ENCODE assay signal across 7 mouse cellular contexts in the genomic region with DNA sequence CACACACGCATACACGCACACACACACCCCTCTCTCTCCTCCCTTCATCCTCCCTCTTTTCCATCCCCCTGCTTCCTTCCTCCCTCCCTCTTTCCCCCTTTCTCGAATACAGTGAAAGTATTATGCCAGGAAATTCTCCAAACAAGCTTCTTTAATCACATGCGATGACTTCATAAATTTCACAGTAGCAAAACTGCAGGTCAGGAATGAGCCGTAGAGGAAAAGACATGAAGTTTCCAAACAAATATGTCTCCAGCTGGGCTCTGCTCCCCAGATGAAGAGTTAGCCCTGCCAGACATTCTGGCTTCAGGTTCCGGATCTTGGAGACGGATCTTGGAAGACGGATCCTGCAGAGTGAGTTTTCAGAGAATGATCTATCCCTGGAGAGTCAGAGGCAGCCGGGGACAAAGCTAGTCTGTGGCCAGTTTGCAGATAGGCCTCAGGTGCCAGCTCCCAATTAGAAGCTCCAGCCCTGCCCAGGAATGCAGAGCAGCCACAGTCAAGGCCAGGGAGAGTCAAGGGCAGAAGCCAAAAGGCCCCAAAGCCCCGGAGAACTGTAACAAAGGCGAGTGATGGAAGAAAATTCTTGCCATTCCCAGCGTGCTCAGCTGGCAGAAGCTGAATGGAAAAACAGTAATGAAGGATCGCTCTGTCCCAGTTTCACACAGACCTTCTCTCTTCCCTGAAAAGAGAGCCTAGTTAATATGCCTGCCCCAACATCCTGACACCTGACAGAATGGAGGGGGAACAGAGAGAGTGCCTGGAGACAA.
DNase-seq lines count a peak whose midpoint lies in the region; ATAC-seq and TF ChIP-seq lines count a peak whose summit lies in the region.

No protein-coding gene starts in this region.

- DNase-seq in adrenal gland, adult 18-20 months (ENCODE audit: low spot score in 2 of 2) = peak; percentile 21 to 32
- peak; percentile 63 for DNase-seq in cerebellum, adult 9-11 months
- DNase-seq in gastrocnemius, adult 2 months = peak; percentile 84
- DNase-seq in left cerebral cortex, adult 11 months (ENCODE audit: low spot score) = peak; percentile 50
- DNase-seq in midbrain, postnatal 0 days (ENCODE audit: low spot score) = peak; percentile 82
- no peak for DNase-seq in T-cell, adult 2 months (ENCODE audit: low spot score)

- H3K27ac ChIP-seq in gastrocnemius, adult 2 months = peak overlapping the region; percentile 72
- H3K27ac ChIP-seq in hindbrain, embryonic 15.5 days (replicated peaks) = peak overlapping the region; percentile 77
- H3K27ac ChIP-seq in midbrain, postnatal 0 days (ENCODE audit: low read depth, low read length) = peak overlapping the region; percentile 72

- no peaks in the 10 kb centered on the region for H3K36me3 ChIP-seq in hindbrain, embryonic 15.5 days
- no peaks in the 10 kb centered on the region for H3K36me3 ChIP-seq in midbrain, postnatal 0 days (ENCODE audit: insufficient read depth, low read length)

- peak overlapping the region; percentile 33 for H3K4me3 ChIP-seq in gastrocnemius, adult 2 months
- H3K4me3 ChIP-seq in hindbrain, embryonic 15.5 days = no peak overlapping the region
- H3K4me3 ChIP-seq in midbrain, postnatal 0 days (ENCODE audit: low read depth, low read length) = no peak overlapping the region

- WGBS in hindbrain, embryonic 15.5 days = 23% methylated on average over 13 of the region's 13 CpGs
- 36% methylated on average over 13 of the region's 13 CpGs for WGBS in midbrain, postnatal 0 days

- TF ChIP-seq CTCF in gastrocnemius, adult 2 months (IDR thresholded peaks at IDR 0.05) = no peak
- TF ChIP-seq CTCF in midbrain, postnatal 0 days (IDR thresholded peaks at IDR 0.05) = no peak

- H3K9ac ChIP-seq in hindbrain, embryonic 15.5 days = no peak overlapping the region
- H3K9ac ChIP-seq in midbrain, postnatal 0 days (replicated peaks; ENCODE audit: low read length, poor library complexity, severe bottlenecking) = no peak overlapping the region

- H3K9me3 ChIP-seq in hindbrain, embryonic 15.5 days = no peaks in the 10 kb centered on the region
- H3K9me3 ChIP-seq in midbrain, postnatal 0 days (ENCODE audit: low read length) = no peaks in the 10 kb centered on the region

- no peak overlapping the region for H3K4me2 ChIP-seq in hindbrain, embryonic 15.5 days
- no peak overlapping the region for H3K4me2 ChIP-seq in midbrain, postnatal 0 days (ENCODE audit: low read depth, low read length, poor library complexity, severe bottlenecking)

- intact Hi-C loops in gastrocnemius, adult 2 months (cut with DNase I) = loop anchor here (1.0 to 10.0 kb wide), 2 partner anchors 89 to 403 kb away; a partner anchor contains a TSS

- H3K27me3 ChIP-seq in hindbrain, embryonic 15.5 days = no peaks in the 10 kb centered on the region
- H3K27me3 ChIP-seq in midbrain, postnatal 0 days (ENCODE audit: insufficient read depth, low read length) = no peaks in the 10 kb centered on the region

- peak; percentile 85 for ATAC-seq in hindbrain, embryonic 15.5 days (ENCODE audit: low FRiP score, low read depth)
- peak; percentile 80 for ATAC-seq in midbrain, postnatal 0 days (ENCODE audit: low FRiP score)

- H3K4me1 ChIP-seq in hindbrain, embryonic 15.5 days (replicated peaks) = peaks cover 33% of the 10 kb centered on the region
- H3K4me1 ChIP-seq in midbrain, postnatal 0 days (ENCODE audit: insufficient read depth, low read length) = peaks cover 5% of the 10 kb centered on the region
